Mouse (Mus musculus): ENCODE data around the gene Khnyn.

- no peak for TF ChIP-seq POLR2A (IDR thresholded peaks at IDR 0.05; ENCODE audit: extremely low read depth, insufficient read depth, low read length)
- no peak for TF ChIP-seq CTCF (IDR thresholded peaks at IDR 0.05; ENCODE audit: low read depth, low read length)
Observed at GRCm38 (mm10) chr14:55883663-55884062, 1.1 kb upstream of the Khnyn start.

Data from liver, adult 2 months (tissue).